Mouse (Mus musculus) CD4-positive, CD25-positive, alpha-beta regulatory T cell, adult 2 months (primary cell): ENCODE results near the gene Vmn1r7.
"Not testable (repeated sequence)": the region's sequence is repeated elsewhere in the genome, so short reads cannot be mapped to it uniquely, and the experiment has no call there.

Source experiments
- DNase-seq: peaks from one replicate; pipeline ENCODE4 v3.0.0-alpha.2; 2012; ENCODE audit warnings: low read depth, low spot score

Vmn1r7 gene

DNA sequence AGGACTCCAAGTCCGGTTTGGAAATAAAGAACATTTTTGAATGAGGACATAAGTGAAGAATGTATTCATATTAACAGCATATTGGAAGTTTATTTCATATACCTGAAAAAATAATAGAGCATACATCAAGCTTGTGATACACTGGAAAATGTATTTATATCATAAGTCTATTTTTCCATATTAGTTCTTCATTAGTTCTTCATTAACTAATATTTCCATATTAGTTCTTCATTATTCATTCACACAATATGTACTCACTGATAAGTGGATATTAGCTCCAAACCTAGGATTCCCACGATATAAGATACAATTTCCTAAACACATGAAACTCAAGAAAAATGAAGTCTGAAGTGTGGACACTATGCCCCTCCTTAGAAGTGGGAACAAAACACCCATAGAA, at the start of gene Vmn1r7:
TSS of gene Vmn1r7 (minus strand) at position 101 of the 400 bp plus-strand sequence.
- DNase-seq, result not testable (repeated sequence)

GRCm38 (mm10) chr6:57066487-57066886, 41.4 kb upstream of the Vmn1r7 start, which contains the start of gene Vmn1r9:
Gene Vmn1r9, plus strand, starts transcription at chr6:57066787.
- no peak for DNase-seq

DNA sequence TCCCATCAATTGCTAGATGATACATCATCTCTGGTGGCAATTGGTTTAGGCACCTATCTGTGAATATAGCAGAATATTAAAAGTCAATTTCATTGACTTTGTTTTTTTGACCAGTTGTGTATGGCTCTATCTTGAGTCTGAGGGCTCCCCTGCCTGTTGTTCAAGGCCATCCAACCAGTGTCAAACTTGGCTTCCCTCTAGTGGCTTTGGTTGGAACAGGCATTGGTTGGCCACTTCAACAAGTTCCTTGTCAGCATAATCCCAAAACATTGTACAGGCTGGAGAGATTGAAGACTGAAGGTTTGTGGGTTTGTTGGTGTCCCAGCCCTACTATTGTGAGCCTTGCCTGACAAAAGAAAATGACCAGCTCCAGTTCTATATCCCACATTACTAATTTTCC, 38.6 kb upstream of the Vmn1r7 start:
- DNase-seq, result peak; percentile 8

DNA sequence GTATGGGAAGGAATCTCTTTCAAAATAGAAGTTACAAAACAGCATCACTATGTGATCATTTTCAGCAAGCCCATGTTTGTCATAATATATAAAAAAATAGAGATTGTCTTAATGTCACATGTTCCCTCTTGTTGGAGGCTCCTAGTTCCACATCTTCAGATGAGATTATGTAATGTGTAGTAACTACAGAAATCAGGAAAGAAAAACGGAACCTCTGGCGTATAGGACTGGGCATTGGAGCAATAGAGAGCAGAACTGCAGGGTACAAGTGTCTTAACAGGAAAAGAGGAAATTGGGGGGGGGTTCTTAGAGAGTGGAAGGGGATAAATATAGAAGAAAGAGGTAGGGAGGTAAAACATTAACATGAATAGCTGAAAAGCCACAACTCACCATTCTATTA, 9.6 kb upstream of the Vmn1r7 start:
- DNase-seq, result no peak

GRCm38 (mm10) chr6:57031984-57032383, 6.9 kb upstream of the Vmn1r7 start, which contains the start of gene Vmn1r8:
Gene Vmn1r8, plus strand, starts transcription at chr6:57032284.
- no peak for DNase-seq

GRCm38 (mm10) chr6:56996943-56997342, 28.2 kb downstream of the Vmn1r7 start, which contains the start of gene Vmn1r6:
Gene Vmn1r6, plus strand, starts transcription at chr6:56997243.
- no peak for DNase-seq
